Mouse (Mus musculus) liver, adult 2 months (tissue): ENCODE data around the gene Dusp28.

Experiments used
- CTCF ChIP-seq: fragments of 200-500 bp; IDR thresholded peaks from 2 replicates; pipeline ENCODE4 v1.5.1; 2011; ENCODE audit warnings: low read depth, low read length, control low read depth
- POLR2A ChIP-seq: fragments of 200-500 bp; IDR thresholded peaks from 2 replicates; pipeline ENCODE4 v1.6.1; 2011; ENCODE audit warnings: low read length, control low read depth; ENCODE audit not compliant: insufficient read depth; ENCODE audit errors: extremely low read depth

DNA sequence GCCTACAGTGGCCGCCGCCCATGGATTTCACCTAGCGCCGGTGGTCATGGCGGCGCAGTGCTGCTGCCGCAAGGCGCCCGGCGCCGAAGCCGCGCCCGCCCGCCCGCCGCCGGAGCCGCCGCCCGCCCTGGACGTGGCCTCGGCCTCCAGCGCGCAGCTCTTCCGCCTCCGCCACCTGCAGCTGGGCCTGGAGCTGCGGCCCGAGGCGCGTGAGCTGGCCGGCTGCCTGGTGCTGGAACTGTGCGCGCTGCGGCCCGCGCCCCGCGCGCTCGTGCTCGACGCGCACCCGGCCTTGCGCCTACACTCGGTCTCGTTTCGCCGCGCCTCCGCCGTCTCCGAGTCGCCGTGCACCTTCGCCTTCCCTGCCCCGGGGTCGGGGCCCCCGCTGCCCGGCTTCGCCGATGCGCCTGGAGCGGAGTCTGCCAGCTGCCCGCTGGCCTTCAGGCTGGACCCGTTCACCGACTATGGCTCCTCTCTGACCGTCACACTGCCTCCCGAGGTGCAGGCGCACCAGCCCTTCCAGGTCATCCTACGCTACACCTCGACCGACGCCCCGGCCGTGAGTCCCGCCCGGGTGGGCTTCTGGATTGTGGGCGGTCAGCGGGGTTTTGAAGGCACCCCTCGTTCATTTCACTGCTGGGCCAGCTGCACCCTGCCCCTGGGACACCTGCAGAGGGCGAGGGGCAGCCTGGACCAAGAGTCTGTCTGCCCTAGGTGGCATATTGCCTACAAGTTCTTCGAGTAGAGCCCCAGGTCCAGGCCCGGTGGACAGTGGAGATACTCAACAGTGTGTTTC, 4.3 kb downstream of the Dusp28 start:
- peak; percentile 19; the same call in 1 of the 2 replicates for TF ChIP-seq CTCF
- no peak for TF ChIP-seq POLR2A
